Mouse (Mus musculus) myocyte (in vitro differentiated cells): ENCODE data around the gene Tpgs1. TPM values are rescaled to one million over a fixed set of nuclear protein-coding genes. Genes with fewer than 3 reads are reported as not detected.
A peak's percentile ranks its signal among the peaks of the same experiment; 100 is the strongest.

Experiments
- H3K27me3 ChIP-seq: one replicate; pipeline ENCODE4 v1.6.1; 2011; ENCODE audit not compliant: control insufficient read depth, insufficient read depth, insufficient read length
- H3K36me3 ChIP-seq: one replicate; pipeline ENCODE4 v1.6.1; 2011; ENCODE audit not compliant: control insufficient read depth, insufficient read depth
- H3K4me2 ChIP-seq: one replicate; pipeline ENCODE4 v1.6.1; 2011; ENCODE audit warnings: low read depth, control low read depth
- H3K4me3 ChIP-seq: one replicate; pipeline ENCODE4 v1.5.1; 2011; ENCODE audit warnings: mild to moderate bottlenecking, control low read depth, moderate library complexity
- H3K79me2 ChIP-seq: one replicate; pipeline ENCODE4 v1.6.1; 2011; ENCODE audit not compliant: control insufficient read depth, insufficient read depth
- H3ac ChIP-seq: one replicate; pipeline ENCODE4 v1.6.1; 2011; ENCODE audit not compliant: control insufficient read depth, insufficient read length
- CEBPB ChIP-seq: IDR thresholded peaks from 2 replicates; pipeline ENCODE4 v1.6.1; 2011; ENCODE audit warnings: mild to moderate bottlenecking, moderate library complexity; ENCODE audit not compliant: poor library complexity, insufficient read depth, severe bottlenecking
- E2F4 ChIP-seq: IDR thresholded peaks from one replicate; pipeline ENCODE4 v1.6.1; 2011; ENCODE audit warnings: mild to moderate bottlenecking, control low read depth, moderate library complexity; ENCODE audit not compliant: insufficient read depth
- MAX ChIP-seq: IDR thresholded peaks from one replicate; pipeline ENCODE4 v1.6.1; 2011; ENCODE audit warnings: low read depth, mild to moderate bottlenecking, control low read depth
- MYOD1 ChIP-seq, 3 experiments: IDR thresholded peaks; one replicate each; pipeline ENCODE4 v1.6.1; 2011; ENCODE audit warnings: control low read depth in 2 of 3, low read depth in 2 of 3, mild to moderate bottlenecking in 2 of 3, moderate library complexity in 1 of 3; ENCODE audit not compliant: insufficient read length in 2 of 3, control insufficient read depth in 1 of 3
- MYOG ChIP-seq, 3 experiments: IDR thresholded peaks; one replicate each; pipeline ENCODE4 v1.6.1; 2011; ENCODE audit warnings: control low read depth in 2 of 3, low read depth in 2 of 3, mild to moderate bottlenecking in 2 of 3; ENCODE audit not compliant: insufficient read length in 2 of 3, control insufficient read depth in 1 of 3, insufficient read depth in 1 of 3
- POLR2A ChIP-seq: IDR thresholded peaks from one replicate; pipeline ENCODE4 v1.6.1; 2011; ENCODE audit warnings: low read depth, mild to moderate bottlenecking, control low read depth, moderate library complexity; ENCODE audit not compliant: insufficient read length
- POLR2AphosphoS2 ChIP-seq: IDR thresholded peaks from one replicate; pipeline ENCODE4 v1.6.1; 2011; ENCODE audit warnings: low read depth, control low read depth; ENCODE audit not compliant: insufficient read length
- REST ChIP-seq: IDR thresholded peaks from one replicate; pipeline ENCODE4 v1.6.1; 2011; ENCODE audit warnings: mild to moderate bottlenecking, control low read depth, moderate library complexity; ENCODE audit not compliant: insufficient read depth, insufficient read length
- SRF ChIP-seq: IDR thresholded peaks from one replicate; pipeline ENCODE4 v1.6.1; 2011; ENCODE audit warnings: low read depth; ENCODE audit not compliant: control insufficient read depth, insufficient read length
- TCF12 ChIP-seq: IDR thresholded peaks from one replicate; pipeline ENCODE4 v1.6.1; 2011; ENCODE audit warnings: mild to moderate bottlenecking, control low read depth; ENCODE audit not compliant: poor library complexity, insufficient read depth, severe bottlenecking
- TCF3 ChIP-seq: IDR thresholded peaks from one replicate; pipeline ENCODE4 v1.6.1; 2011; ENCODE audit warnings: low read depth, control low read depth; ENCODE audit not compliant: insufficient read length
- USF1 ChIP-seq: IDR thresholded peaks from one replicate; pipeline ENCODE4 v1.6.1; 2011; ENCODE audit warnings: low read depth, mild to moderate bottlenecking, control low read depth, moderate library complexity
- polyA plus RNA-seq: library from polyadenylated mRNA; unstranded; fragments of >200 nt; fragmentation: generic; extraction: Trizol; gene quantifications from one replicate; pipeline ENCODE4 v1.2.1, GENCODE M21; 2012; ENCODE audit warnings: missing spikeins

The Tpgs1 gene
- polyA plus RNA-seq, 1 experiment: 80.2 TPM

DNA sequence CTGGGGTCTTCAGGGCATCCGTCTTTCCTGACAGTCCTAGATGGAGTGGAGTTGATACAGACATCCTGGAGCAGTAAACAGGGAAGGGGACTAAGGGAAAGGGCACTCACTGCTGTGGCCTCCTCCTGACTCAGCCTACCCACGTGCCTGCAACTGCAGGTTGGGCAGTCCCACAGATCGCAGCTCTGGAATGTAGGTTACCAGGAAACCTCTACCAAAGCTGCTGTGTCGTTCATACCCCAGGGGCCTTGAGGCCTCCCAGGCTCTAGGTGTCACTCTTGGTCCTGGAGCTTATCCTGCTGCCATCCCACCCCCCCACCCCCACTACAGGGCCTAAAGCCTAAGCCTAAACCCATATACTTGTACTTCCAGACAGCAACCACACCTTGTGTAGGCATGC lies 38.6 kb downstream of the Tpgs1 start:
- H3ac ChIP-seq: no peak overlapping the region
- peaks cover 18% of the 10 kb centered on the region for H3K36me3 ChIP-seq
- TF ChIP-seq CEBPB: no peak
- no peak for TF ChIP-seq TCF3
- no peak for TF ChIP-seq MAX
- TF ChIP-seq POLR2AphosphoS2: peak; percentile 21
- peak overlapping the region; percentile 93 for H3K4me3 ChIP-seq
- peaks cover 47% of the 10 kb centered on the region for H3K79me2 ChIP-seq
- no peaks in the 10 kb centered on the region for H3K27me3 ChIP-seq
- H3K4me2 ChIP-seq: peak overlapping the region; percentile 96

DNA sequence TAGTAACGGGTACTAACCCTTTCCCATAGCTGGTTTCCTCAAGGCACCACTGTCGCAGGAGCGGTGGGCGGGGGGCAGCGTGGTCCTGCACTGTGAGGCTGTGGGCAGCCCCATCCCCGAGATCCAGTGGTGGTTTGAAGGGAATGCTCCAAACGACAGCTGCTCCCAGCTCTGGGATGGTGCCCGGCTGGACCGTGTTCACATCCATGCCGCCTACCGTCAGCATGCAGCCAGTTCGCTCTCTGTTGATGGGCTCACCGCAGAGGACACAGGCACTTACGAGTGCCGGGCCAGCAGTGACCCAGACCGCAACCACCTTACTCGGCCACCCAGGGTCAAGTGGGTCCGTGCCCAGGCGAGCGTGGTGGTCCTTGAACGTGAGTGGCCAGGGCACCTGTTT lies 39.5 kb downstream of the Tpgs1 start:
- H3K79me2 ChIP-seq: peaks cover 47% of the 10 kb centered on the region
- no peak overlapping the region for H3ac ChIP-seq
- H3K27me3 ChIP-seq: no peaks in the 10 kb centered on the region
- H3K36me3 ChIP-seq: peaks cover 18% of the 10 kb centered on the region
- TF ChIP-seq SRF (no peak), MYOD1 (IDR thresholded peaks at IDR 0.05; ENCODE audit: control insufficient read depth in 1 of 3, insufficient read length in 2 of 3, low read depth in 2 of 3) (peak in 2 of 3 experiments; percentile 63 to 84), MYOG (IDR thresholded peaks at IDR 0.05; ENCODE audit: control insufficient read depth in 1 of 3, insufficient read depth in 1 of 3, insufficient read length in 2 of 3, low read depth in 2 of 3) (peak in 2 of 3 experiments; percentile 89 to 93), POLR2AphosphoS2 (peak; percentile 52)
- peak overlapping the region; percentile 30 for H3K4me2 ChIP-seq
- no peak overlapping the region for H3K4me3 ChIP-seq

DNA sequence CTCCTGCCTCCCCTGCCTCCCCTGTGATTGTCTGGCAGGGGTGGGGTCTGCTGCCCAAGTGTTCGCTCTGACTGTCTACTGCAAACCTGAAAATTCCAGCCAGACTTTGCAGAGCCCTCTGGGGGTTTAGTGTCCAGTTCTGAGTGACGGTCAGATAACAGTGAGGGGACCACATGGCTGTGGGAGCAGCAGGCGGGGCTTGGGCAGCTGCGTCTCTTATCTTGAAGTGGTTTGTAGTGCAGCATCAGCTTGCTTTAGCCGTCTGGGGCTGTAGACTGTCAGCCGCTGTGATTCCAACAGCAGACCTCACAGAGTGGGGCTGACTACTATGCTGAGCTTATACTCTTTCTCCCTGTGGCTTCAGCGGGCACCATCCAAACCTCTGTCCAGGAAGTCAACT lies 40.1 kb downstream of the Tpgs1 start:
- H3K4me2 ChIP-seq: peak overlapping the region; percentile 6
- no peak overlapping the region for H3K4me3 ChIP-seq
- TF ChIP-seq REST (no peak), TCF3 (no peak), MAX (no peak), SRF (no peak), E2F4 (no peak), TCF12 (no peak), POLR2A (no peak), POLR2AphosphoS2 (no peak), CEBPB (no peak), USF1 (no peak), MYOG (IDR thresholded peaks at IDR 0.05; ENCODE audit: control insufficient read depth in 1 of 3, insufficient read depth in 1 of 3, insufficient read length in 2 of 3, low read depth in 2 of 3) (peak in 2 of 3 experiments; percentile 66 to 77), MYOD1 (IDR thresholded peaks at IDR 0.05; ENCODE audit: control insufficient read depth in 1 of 3, insufficient read length in 2 of 3, low read depth in 2 of 3) (peak in 1 of 3 experiments; percentile 31)
- peaks cover 18% of the 10 kb centered on the region for H3K36me3 ChIP-seq
- H3K27me3 ChIP-seq: no peaks in the 10 kb centered on the region
- H3ac ChIP-seq: no peak overlapping the region
- H3K79me2 ChIP-seq: peaks cover 47% of the 10 kb centered on the region

DNA sequence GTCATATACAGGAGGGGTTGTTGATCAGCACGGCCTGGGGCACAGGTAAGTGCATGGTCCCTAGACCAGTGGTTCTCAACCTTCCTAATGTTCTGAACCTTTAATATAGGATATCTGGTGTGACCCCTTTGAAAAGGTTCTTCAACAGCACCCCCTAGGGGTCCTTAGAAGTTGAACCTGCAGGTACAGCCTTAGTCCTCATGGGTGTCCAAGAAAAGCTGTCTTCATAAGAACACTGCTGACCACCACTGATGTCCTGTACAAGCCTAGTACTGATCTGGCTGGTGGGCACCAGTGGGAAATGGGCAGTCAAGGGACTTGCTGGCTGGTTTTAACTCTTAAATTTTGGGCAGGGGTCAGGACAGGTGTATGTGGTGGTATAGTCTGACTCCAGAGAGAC lies 42.9 kb downstream of the Tpgs1 start:
- H3K79me2 ChIP-seq: peaks cover 20% of the 10 kb centered on the region
- no peak overlapping the region for H3K4me2 ChIP-seq
- H3K36me3 ChIP-seq: peaks cover 18% of the 10 kb centered on the region
- H3K4me3 ChIP-seq: no peak overlapping the region
- peaks cover 15% of the 10 kb centered on the region for H3K27me3 ChIP-seq
- H3ac ChIP-seq: no peak overlapping the region
- no peak for TF ChIP-seq MAX
- TF ChIP-seq TCF12: no peak
- TF ChIP-seq SRF: no peak
- no peak for TF ChIP-seq POLR2A
- TF ChIP-seq REST: no peak
- no peak for TF ChIP-seq TCF3
- no peak for TF ChIP-seq MYOD1 (IDR thresholded peaks at IDR 0.05; ENCODE audit: control insufficient read depth in 1 of 3, insufficient read length in 2 of 3, low read depth in 2 of 3)
- no peak for TF ChIP-seq USF1
- no peak for TF ChIP-seq MYOG (IDR thresholded peaks at IDR 0.05; ENCODE audit: control insufficient read depth in 1 of 3, insufficient read depth in 1 of 3, insufficient read length in 2 of 3, low read depth in 2 of 3)

DNA sequence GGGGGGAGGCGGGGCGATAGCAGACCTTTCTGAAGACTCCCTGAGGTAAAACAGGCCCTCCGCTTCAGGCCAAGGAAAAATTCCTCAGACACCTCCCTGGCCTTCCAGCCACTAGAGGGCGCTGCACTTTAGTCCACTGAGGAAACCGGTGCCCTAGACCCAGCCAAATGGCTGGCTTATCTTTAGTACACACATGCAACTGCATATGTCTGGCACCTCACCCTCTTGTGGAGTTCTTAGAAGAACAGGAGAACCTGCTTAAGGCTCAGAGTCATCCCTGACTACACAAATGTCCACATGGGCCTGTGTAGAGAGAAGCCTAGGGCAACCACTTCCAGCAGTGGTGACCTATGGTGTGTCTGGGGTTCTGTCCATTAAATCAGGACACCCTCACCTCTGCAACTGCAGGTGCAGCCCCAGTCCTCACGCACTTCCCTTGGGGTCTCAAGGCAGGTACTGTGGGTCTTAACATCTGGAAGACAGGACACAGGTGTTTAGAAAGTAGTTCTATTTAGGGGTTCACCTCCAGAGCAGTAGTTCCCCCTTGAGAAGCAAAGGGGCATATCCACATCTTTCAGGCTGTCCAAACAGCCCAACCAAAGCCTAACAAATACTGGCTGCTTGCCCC lies 43.4 kb downstream of the Tpgs1 start:
- H3K4me3 ChIP-seq: no peak overlapping the region
- H3K4me2 ChIP-seq: no peak overlapping the region

More for the DNA sequence above, 43.4 kb downstream of the Tpgs1 start:
- Histone ChIP-seq H3K36me3 (peaks cover 18% of the 10 kb centered on the region), H3K27me3 (peaks cover 20% of the 10 kb centered on the region), H3ac (no peak overlapping the region), H3K79me2 (peaks cover 14% of the 10 kb centered on the region)
- TF ChIP-seq MYOD1 (IDR thresholded peaks at IDR 0.05; ENCODE audit: control insufficient read depth in 1 of 3, insufficient read length in 2 of 3, low read depth in 2 of 3) (no peak), MYOG (IDR thresholded peaks at IDR 0.05; ENCODE audit: control insufficient read depth in 1 of 3, insufficient read depth in 1 of 3, insufficient read length in 2 of 3, low read depth in 2 of 3) (no peak), POLR2AphosphoS2 (peak; percentile 60), TCF3 (no peak), TCF12 (no peak), POLR2A (no peak)
